Mouse (Mus musculus) liver, adult 2 months (tissue): ENCODE results near the gene a. TPM values are rescaled to one million over a fixed set of nuclear protein-coding genes. Genes with fewer than 3 reads are reported as not detected.

Source experiments
- DNase-seq: peaks from one replicate; pipeline ENCODE4 v3.0.0-alpha.2; 2011; ENCODE audit warnings: low read depth, low spot score; ENCODE audit errors: extremely low read depth
- H3K27ac ChIP-seq: fragments of 200-500 bp; replicated peaks from 2 replicates; pipeline ENCODE4 v1.5.1; 2012; ENCODE audit warnings: low read depth, mild to moderate bottlenecking, control low read depth, inconsistent platforms, low read length; ENCODE audit not compliant: insufficient read depth
- H3K27me3 ChIP-seq: fragments of 200-500 bp; 2 replicates; pipeline ENCODE4 v1.6.1; 2012; ENCODE audit warnings: mild to moderate bottlenecking, moderate library complexity, low read length, inconsistent platforms; ENCODE audit not compliant: control insufficient read depth, insufficient read depth
- H3K36me3 ChIP-seq: fragments of 200-500 bp; 2 replicates; pipeline ENCODE4 v1.6.1; 2012; ENCODE audit warnings: low read length, inconsistent platforms; ENCODE audit not compliant: control insufficient read depth, insufficient read depth
- H3K4me1 ChIP-seq: fragments of 200-500 bp; 2 replicates; pipeline ENCODE4 v1.6.1; 2011; ENCODE audit warnings: low read length; ENCODE audit not compliant: control insufficient read depth, insufficient read depth
- H3K4me3 ChIP-seq: fragments of 200-500 bp; 2 replicates; pipeline ENCODE4 v1.5.1; 2011; ENCODE audit warnings: low read depth, mild to moderate bottlenecking, control low read depth, low read length, moderate library complexity; ENCODE audit not compliant: insufficient read depth
- H3K79me2 ChIP-seq: fragments of 200-500 bp; 2 replicates; pipeline ENCODE4 v1.6.1; 2012; ENCODE audit warnings: inconsistent platforms, mild to moderate bottlenecking, low read length, moderate library complexity; ENCODE audit not compliant: control insufficient read depth, insufficient read depth
- H3K9ac ChIP-seq: fragments of 200-500 bp; 2 replicates; pipeline ENCODE4 v1.6.1; 2012; ENCODE audit warnings: low read depth, mild to moderate bottlenecking, control low read depth, inconsistent platforms, low read length
- CTCF ChIP-seq: fragments of 200-500 bp; IDR thresholded peaks from 2 replicates; pipeline ENCODE4 v1.5.1; 2011; ENCODE audit warnings: low read depth, low read length, control low read depth
- POLR2A ChIP-seq: fragments of 200-500 bp; IDR thresholded peaks from 2 replicates; pipeline ENCODE4 v1.6.1; 2011; ENCODE audit warnings: low read length, control low read depth; ENCODE audit not compliant: insufficient read depth; ENCODE audit errors: extremely low read depth
- whole genome bisulfite sequencing: fragments of 180-500 bp; shearing (Covaris S2); methylation state at CpG from one replicate; pipeline ENCODE4 v1.1.7; 2018; 5-methylcytosine and 5-hydroxymethylcytosine counted together
- polyA plus RNA-seq: library from polyadenylated mRNA; depleted of rRNA; stranded (reverse); fragments of >200 nt; gene quantifications from 2 replicates; pipeline ENCODE4 v1.2.3, GENCODE M21; 2012; rRNA removed
- total RNA-seq: library from RNA; depleted of rRNA; stranded (reverse); fragments of >200 nt; gene quantifications from 2 replicates; pipeline ENCODE4 v1.2.3, GENCODE M21; 2014; rRNA removed

a gene
- total and polyA plus RNA-seq, 2 experiments: not detected

DNA sequence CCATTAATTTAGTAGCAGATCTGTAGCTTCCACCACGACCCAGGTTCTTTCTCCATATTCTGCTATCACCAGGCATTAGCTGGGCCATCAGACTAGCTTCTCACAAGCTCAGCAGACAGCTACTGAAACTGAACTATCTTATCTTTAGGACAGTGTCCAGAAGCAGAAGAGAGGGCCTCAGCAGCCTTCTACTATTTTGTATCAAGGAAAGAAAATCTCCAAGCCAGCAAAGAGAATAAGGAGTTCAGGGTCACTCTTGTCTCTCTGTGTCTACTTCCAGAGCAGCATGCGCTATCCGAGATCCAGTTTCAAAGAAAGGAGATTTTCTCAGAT is 300.5 kb downstream of the a start:
- Histone ChIP-seq H3K4me1 (peaks cover 6% of the 10 kb centered on the region), H3K4me3 (no peak overlapping the region), H3K36me3 (no peaks in the 10 kb centered on the region), H3K27ac (peak overlapping the region; percentile 98), H3K79me2 (no peaks in the 10 kb centered on the region), H3K27me3 (no peaks in the 10 kb centered on the region), H3K9ac (peak overlapping the region; percentile 70)
- WGBS: 62% methylated on average over 3 of the region's 3 CpGs
- TF ChIP-seq POLR2A: no peak
- TF ChIP-seq CTCF: no peak
- no peak for DNase-seq

- no peak for TF ChIP-seq POLR2A
- TF ChIP-seq CTCF: no peak
- 72% methylated on average over 4 of the region's 4 CpGs for WGBS
- no peak overlapping the region for H3K27ac ChIP-seq
- H3K4me3 ChIP-seq: no peak overlapping the region
- no peak overlapping the region for H3K9ac ChIP-seq
- no peak for DNase-seq
- no peaks in the 10 kb centered on the region for H3K27me3 ChIP-seq
- H3K79me2 ChIP-seq: no peaks in the 10 kb centered on the region
- no peaks in the 10 kb centered on the region for H3K36me3 ChIP-seq
- H3K4me1 ChIP-seq: peaks cover 7% of the 10 kb centered on the region
These were observed 302.2 kb downstream of the a start for GRCm38 (mm10) chr2:155093418-155093817.

DNA sequence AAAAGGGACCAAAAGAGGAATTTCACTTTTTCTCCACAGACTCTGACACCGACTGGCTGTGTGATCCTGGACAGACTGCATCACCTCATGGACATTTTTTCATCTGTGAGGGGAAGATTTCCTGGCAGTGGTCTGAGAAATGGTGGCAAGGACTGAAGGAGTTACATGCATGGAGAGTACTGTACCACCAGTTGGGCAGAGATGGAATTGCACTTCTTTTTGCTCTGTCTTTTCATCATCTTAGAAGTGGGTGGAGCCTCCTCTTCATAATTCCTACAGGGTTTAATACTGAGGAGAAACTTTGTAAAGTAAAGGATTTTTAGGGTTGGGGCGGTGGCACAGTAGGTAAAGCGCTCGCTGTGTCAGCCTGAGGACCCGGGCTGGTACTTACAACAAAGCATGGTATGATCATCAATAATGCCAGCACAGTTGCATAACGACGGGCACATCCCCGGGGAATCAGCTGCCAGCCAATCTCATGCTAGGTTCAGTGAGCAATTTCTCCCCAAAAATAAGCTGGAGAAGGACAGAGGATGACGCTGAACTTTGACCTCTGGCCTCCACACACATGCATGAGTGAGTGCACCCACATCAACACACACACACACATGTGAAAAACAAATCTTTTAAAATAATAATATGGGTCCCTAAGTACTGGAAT is 307.6 kb downstream of the a start:
- Histone ChIP-seq H3K79me2 (no peaks in the 10 kb centered on the region), H3K27me3 (no peaks in the 10 kb centered on the region), H3K27ac (peak overlapping the region; percentile 93), H3K4me1 (peaks cover 19% of the 10 kb centered on the region), H3K4me3 (no peak overlapping the region), H3K36me3 (no peaks in the 10 kb centered on the region), H3K9ac (no peak overlapping the region)
- 39% methylated on average over 9 of the region's 9 CpGs for WGBS
- TF ChIP-seq POLR2A: no peak
- TF ChIP-seq CTCF: no peak
- DNase-seq: peak; percentile 97

DNA sequence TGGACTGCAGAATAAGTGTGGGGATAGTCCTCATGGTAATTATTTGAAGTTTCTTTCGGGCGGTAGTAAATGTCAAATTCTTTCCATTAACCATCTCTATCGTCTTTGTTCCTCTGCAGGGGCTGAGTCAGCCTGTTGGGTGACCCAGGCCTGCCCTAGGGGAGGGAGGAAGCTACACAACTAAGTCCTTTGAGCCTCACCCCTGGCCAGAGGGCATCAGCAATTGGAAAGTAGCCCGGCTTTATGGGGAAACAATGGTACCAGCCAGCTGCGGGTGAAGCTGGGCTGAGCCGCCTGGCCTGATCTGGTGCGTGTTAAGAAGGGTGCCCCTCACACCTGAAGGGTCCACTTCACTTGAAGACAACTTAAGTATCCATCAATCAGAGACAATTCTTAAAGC is 308.2 kb downstream of the a start:
- 10% methylated on average over 7 of the region's 7 CpGs for WGBS
- Histone ChIP-seq H3K79me2 (no peaks in the 10 kb centered on the region), H3K27ac (peak overlapping the region; percentile 93), H3K27me3 (no peaks in the 10 kb centered on the region), H3K36me3 (no peaks in the 10 kb centered on the region), H3K4me3 (no peak overlapping the region), H3K9ac (peak overlapping the region; percentile 9; the same call in 1 of the 2 replicates), H3K4me1 (peaks cover 19% of the 10 kb centered on the region)
- TF ChIP-seq POLR2A (no peak), CTCF (no peak)
- peak; percentile 90 for DNase-seq

GRCm38 (mm10) chr2:155099994-155100795 is 309.0 kb downstream of the a start:
- Histone ChIP-seq H3K27ac (peak overlapping the region; percentile 93), H3K9ac (peak overlapping the region; percentile 9; the same call in 1 of the 2 replicates), H3K79me2 (no peaks in the 10 kb centered on the region), H3K4me1 (peaks cover 19% of the 10 kb centered on the region), H3K27me3 (no peaks in the 10 kb centered on the region), H3K36me3 (no peaks in the 10 kb centered on the region), H3K4me3 (no peak overlapping the region)
- TF ChIP-seq POLR2A: no peak
- TF ChIP-seq CTCF: no peak
- 75% methylated on average over 14 of the region's 14 CpGs for WGBS
- peak; percentile 33 for DNase-seq

Other genes with a start within 250 kb of the a start
- gene 1700003F12Rik, start 244.3 kb upstream of the a start, total RNA-seq: not detected in 2 replicates
- 0.54 TPM in 2 replicates for gene 1700003F12Rik, start 244.3 kb upstream of the a start, polyA plus RNA-seq
- gene Actl10, start 239.6 kb upstream of the a start, total RNA-seq: 0.09 and 0.13 TPM in 2 replicates
- not detected in 2 replicates for gene Actl10, start 239.6 kb upstream of the a start, polyA plus RNA-seq
- gene Necab3, start 232.5 kb upstream of the a start, total RNA-seq: 0.09 and 0.13 TPM in 2 replicates
- gene Necab3, start 232.5 kb upstream of the a start, polyA plus RNA-seq: 0.09 TPM in 1 of 2 replicates, not detected in the other
- 1.1 and 2.3 TPM in 2 replicates for gene E2f1, start 221.5 kb upstream of the a start, total RNA-seq
- 2.4 and 3.8 TPM in 2 replicates for gene E2f1, start 221.5 kb upstream of the a start, polyA plus RNA-seq
- gene Pxmp4, start 187.7 kb upstream of the a start, total RNA-seq: 39.9 and 51.1 TPM in 2 replicates
- 127 and 134 TPM in 2 replicates for gene Pxmp4, start 187.7 kb upstream of the a start, polyA plus RNA-seq
- gene Zfp341, start 178.1 kb upstream of the a start, total RNA-seq: 0.18 and 1.0 TPM in 2 replicates
- gene Zfp341, start 178.1 kb upstream of the a start, polyA plus RNA-seq: 3.2 TPM in 2 replicates
- not detected in 2 replicates for gene 4930519P11Rik, start 178.0 kb upstream of the a start, total RNA-seq
- gene 4930519P11Rik, start 178.0 kb upstream of the a start, polyA plus RNA-seq: 0.37 TPM in 1 of 2 replicates, not detected in the other
- 54.4 and 57.7 TPM in 2 replicates for gene Chmp4b, start 139.7 kb upstream of the a start, total RNA-seq
- 37.6 and 37.8 TPM in 2 replicates for gene Chmp4b, start 139.7 kb upstream of the a start, polyA plus RNA-seq
- not detected in 2 replicates for gene Gm14214, start 21.4 kb upstream of the a start, total RNA-seq
- not detected in 2 replicates for gene Gm14214, start 21.4 kb upstream of the a start, polyA plus RNA-seq
- gene Raly, start 306 bp upstream of the a start, total RNA-seq: 57.6 and 61.0 TPM in 2 replicates
- gene Raly, start 306 bp upstream of the a start, polyA plus RNA-seq: 79.0 and 82.2 TPM in 2 replicates
- gene Eif2s2, start 101.5 kb downstream of the a start, total RNA-seq: 30.4 and 38.7 TPM in 2 replicates
- 7.8 and 8.1 TPM in 2 replicates for gene Eif2s2, start 101.5 kb downstream of the a start, polyA plus RNA-seq
- gene Gm14226, start 226.9 kb downstream of the a start, total RNA-seq: under 0.01 TPM in 1 of 2 replicates, not detected in the other
- gene Gm14226, start 226.9 kb downstream of the a start, polyA plus RNA-seq: 0.02 TPM in 1 of 2 replicates, not detected in the other